Mouse (Mus musculus): ENCODE measurements at regions not wholly inside any gene's neighbourhood (a gene's known extent, or its start where the extent isn't known, plus 50 kb on each side); places are given as distances from the start of the nearest gene placed in this dataset.

DNA sequence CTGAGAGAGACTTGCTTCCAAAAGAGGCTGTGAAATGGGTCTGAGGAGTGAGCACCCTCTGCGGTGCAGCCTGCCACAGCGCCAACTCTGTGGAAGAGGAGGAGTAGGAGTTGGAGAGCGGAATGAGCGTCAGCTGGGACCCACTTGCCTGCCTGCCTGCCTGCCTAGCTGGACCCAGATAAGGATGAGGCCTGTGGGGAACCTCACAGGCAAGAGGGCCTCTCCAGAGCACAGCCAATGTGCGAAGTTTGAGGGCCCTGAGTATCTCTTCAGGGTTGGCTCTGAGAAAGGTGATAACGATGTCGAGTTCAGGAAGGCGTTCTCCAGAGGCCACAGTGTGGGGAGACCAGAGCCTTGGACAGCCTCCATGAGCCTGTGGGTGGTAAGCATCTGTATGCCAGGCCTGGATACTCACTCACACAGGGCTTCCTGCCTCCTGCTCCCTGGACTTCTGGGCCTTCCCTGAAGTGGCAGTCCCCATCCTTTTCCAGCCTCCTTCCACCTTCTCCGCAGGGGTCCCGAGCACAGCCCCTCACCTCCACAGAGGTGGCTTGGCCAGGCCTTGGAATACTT, 326.9 kb upstream of the Dio3 start:
- DNase-seq (ENCODE audit: low spot score in 2 of 2) = no peak

DNA sequence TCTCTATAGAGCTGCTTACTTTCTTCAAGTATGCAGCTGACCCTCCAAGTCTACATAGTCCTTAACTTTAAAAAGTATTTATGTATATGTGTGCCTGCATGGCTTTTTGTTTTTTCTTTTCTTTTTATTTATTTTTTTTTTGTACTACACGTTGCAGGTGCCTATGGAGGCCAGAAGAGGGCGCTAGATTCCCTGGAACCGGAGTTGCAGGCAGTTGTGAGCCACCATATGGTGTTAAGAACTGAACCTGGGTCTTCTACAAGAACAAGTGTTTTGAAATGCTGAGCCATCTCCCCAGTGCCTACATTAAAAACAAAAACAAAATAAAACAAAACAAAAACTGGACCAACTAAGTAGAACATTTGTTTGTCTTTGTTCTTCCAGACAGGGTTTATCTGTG, 325.9 kb upstream of the Dio3 start:
- no peak for DNase-seq (ENCODE audit: low spot score in 2 of 2)

DNA sequence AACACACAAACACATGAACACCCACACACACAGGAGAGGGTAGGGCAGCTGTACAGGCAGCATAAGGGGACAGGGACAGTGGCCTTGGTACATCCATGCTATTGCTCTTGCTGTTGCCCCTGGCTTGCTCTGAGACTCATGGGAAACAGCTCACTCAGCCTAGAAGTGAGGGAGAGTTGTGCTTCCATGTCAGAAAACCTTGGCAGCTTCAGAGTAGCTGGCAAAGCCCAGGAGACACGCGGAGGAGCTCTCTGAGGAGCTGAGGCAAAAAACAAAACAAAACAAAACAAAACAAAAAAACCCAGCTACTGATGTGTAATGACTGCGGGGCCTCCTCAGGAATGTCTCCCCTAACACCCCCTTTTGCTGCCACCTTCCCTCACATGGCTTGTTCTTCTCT, 321.6 kb upstream of the Dio3 start:
- no peak for DNase-seq (ENCODE audit: low spot score in 2 of 2)

DNA sequence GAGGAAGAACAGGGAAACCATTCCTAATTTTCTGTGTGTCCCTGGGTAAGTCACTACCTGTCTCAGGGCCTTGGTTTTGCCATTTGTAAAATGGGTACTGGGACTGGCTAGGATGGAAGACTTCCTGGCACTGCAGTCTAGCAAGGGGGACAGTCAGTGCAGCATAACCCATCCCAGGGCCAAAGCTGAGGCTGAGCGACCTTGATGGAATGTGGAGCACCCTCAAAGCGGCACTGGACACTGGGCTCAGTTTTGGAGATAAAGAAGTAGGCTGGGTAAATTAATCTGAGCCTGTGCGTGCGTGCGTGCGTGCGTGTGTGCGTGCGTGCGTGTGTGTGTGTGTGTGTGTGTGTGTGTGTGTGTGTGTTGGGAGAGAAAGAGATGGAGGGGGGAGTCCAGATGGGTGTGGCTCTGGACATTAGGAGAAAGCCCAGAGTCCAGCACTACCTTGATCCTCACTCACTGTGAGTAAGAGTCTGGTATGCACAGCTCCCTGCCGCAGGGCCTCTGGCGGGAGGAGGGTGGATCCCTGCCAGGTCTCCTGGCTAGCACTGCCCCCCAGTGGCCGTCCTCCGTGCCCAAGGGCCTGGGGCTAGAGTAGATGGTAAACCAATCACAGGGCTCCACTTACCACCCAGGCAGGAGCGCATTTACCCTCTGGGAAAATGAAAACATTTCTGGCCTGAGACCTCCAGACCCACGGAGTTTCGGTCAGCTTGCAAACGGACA, 320.3 kb upstream of the Dio3 start:
- DNase-seq (ENCODE audit: low spot score in 2 of 2) = peak; percentile 79 to 87

DNA sequence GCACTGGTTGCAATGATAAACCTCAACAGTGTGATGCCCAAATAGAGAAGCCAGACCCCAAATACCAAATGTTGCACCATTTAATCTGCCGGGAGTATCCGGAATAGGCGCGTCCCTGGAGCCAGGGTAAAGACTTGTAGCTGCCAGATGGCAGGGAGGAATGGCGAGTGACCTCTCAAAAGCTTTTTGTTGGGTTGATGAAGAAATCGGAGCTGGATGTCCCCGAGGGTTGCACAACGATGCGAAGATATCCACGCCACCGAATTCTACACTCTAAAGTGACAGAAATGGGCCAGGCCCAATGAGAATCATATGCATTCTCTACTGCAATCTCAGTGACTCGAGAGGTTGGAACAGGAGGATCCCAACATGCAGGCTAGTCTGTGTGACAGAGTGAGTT, 312.1 kb upstream of the Dio3 start:
- DNase-seq (ENCODE audit: low spot score in 2 of 2) = no peak

DNA sequence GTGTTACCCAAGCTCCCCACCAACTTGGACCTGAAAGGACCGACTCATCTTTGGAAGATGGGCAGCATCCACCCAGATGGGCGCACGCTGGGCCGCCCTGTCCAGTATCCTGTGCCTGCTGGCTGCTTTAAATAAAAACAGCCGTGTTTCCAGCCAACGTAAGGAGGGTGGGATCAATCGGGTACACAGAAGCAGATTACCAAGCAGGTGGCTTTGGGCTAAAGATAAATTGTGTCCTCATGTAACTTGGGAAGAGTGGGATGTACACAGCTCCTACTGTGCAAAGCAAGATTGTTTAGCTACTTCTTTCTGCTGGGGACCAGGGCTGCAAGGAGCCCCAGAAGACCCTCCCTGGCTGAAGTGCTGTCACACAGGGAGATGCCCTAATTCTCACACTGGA, 310.6 kb upstream of the Dio3 start:
- DNase-seq (ENCODE audit: low spot score in 2 of 2) = no peak

DNA sequence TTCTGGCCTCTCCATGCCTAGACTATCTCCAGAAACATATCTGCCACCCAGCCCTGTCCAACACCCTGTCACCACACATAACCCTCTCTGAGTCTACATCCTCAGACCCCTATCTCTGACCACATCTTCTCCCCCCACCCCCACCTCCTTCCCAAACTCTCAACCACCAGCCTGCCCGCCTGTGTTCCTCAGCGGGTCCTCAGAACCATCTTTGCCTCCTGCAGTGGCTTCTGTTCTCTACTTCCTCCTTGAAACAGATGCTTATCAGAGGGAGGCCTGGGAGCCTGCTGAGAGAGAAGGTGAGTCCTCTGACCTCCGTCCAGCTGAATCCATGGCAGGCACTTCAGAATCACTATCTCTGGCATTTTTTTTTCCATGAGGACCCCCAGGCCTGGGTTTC, 307.4 kb upstream of the Dio3 start:
- no peak for DNase-seq (ENCODE audit: low spot score in 2 of 2)

DNA sequence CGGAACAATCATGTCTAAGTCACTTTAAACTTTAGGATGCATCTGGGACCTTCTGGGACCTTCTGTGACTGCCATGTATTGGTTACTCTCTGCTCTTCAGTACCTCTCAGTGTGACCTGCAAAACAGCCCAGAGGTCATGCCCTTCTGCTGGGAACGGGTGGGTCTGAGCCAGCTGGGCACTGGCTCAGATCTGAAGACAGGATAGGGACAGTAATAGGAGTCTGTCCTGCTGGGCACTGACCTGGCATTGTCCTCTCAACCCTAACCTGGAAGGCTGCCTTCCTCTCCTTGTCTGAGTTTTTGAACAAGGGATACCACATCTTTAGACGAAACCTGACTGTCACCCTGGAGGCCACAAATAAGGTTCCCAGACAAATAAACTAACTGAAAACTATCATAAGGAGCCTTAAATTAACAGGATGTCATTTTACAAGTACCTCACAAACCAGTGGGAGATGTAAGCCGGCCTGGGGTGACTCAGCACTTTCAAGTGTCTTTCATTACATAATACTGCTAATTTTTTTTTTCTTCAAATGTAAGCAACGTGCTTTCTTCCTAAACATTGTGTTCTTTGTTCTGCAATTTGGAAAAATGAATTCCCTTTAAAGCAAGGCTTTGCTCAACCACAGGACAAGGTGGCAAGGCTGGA, 306.4 kb upstream of the Dio3 start:
- no peak for DNase-seq (ENCODE audit: low spot score in 2 of 2)

DNA sequence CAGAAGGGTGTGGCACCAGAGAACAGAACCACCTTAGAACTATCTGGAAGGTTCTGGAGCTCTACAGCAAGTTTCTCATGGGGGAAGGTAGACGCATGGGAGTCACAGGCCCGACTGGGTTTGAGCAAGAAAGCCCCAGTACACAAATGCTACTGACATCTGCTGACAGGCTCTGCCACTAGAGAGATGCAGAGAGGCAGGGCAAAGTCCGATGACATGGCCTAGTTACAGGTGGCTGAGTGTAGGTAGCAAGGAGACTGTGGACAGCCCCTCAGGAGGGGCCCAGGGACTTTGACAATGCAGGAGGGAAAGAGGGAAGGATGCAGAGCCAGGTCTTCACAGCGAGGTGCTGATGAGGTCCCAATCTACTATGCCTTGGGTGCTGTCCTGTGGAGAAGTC, 305.3 kb upstream of the Dio3 start:
- DNase-seq (ENCODE audit: low spot score in 2 of 2) = no peak

DNA sequence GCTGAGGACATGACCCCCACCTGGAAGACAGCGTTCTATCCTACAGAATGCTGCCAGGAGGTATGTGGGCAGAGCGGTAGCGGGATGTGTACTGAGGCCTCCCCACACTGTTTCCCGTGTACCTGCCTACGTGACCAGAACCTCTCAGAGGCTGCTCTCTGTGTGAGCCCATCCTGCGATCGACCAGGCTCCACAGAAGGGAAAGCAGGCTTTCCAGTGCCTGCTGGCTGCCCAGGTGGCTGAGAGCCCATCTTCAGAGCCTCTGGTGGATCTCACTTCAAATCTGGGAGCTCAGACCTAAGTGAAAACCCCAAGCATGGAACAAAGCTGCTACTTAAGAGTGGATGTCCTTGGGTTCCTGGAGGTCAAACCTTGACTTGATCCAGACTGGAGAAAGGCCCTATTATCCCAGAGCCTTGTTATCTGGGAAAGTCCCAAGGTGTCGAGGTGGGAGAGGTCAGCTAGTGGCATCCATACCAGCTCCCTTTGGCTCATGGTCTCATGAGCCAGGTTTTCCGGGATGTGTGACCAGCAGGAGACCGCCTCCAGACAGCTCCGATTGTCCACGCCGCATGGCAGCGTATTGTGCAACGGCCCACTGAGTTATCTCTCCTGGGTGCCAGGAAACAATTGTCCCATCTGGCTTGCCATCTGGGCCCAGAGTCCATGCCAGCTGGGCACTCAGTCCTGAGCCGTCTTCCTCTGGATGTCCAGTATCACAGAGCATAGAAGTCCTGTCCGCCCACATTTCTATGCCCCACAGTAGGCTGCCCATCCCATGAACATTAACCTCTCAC, 303.5 kb upstream of the Dio3 start:
- DNase-seq (ENCODE audit: low spot score in 2 of 2) = no peak

DNA sequence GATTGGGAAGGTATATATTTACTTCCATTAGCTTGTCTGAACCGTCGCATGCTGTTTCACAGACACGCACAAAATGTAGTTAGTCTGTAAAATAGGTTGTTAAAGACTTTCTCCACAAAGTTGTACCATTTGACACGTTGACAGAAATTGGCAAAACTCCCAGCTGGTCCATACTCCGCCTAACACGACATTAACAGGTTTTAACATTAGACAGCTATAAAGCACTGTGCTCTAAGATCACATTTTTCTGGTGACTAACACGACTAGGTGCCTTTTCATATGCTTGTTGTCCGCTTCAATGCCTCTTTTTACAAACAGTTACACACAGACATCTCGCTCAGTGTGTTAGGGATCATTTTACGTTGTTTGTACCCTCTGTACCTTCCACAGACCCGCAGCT, 294.2 kb upstream of the Dio3 start:
- no peak for DNase-seq (ENCODE audit: low spot score in 2 of 2)

DNA sequence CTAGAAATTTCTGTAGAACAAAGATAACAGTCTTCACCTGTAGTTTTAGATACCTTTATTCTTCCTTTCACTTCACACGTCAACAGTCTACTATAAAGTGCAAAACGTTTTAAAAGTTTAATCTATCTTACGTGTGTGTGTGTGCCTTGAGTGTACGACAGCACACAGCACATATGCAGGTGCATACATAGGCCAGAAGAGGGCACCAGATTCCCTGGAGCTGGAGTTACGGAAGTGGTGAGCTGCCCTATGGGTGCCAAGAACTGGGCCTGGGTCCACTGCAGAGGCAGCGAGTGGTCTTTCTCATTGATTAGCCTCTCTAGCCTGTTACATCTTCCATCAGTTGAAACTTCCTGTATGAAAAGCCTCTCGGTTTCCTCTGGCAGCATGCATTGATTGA, 285.5 kb upstream of the Dio3 start:
- no peak for DNase-seq (ENCODE audit: low spot score in 2 of 2)

DNA sequence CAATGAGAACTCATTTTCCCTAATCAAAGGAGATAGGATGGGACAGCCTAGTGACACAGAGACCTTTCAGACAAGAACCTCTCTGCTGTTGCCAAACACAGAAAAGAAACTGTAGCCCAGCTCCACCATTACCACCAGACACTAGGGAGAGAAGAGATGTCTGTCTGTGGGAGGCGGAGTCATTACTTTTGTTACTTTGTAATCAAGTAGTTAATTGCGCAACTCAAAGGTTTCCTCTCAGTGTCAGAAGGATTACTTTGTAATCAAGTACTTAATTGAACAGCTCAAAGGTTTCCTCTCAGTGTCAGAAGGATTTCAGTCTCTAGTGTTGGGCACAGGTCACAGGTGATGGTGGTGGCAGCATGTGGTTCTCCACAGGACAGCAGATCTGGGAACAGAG, 276.2 kb upstream of the Dio3 start:
- no peak for DNase-seq (ENCODE audit: low spot score in 2 of 2)

DNA sequence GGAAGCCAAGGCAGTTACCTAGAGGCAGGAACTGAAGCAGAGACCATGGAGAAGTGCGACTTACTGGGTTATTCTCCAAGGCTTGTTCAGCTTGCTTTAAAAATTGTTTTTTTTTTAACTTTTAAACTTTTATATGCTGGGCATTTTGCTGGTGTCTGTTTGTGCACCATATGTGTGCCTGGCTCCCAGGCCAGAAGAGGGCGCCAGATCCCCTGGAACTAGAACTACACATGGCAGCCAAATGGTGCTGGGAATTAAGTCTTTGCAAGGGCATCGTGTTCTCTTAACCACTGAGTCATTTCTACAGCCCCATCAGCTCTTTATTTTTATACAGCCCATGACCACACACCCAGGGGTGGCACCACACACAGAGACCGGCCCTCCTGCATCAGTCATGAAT, 269.7 kb upstream of the Dio3 start:
- DNase-seq (ENCODE audit: low spot score in 2 of 2) = no peak

DNA sequence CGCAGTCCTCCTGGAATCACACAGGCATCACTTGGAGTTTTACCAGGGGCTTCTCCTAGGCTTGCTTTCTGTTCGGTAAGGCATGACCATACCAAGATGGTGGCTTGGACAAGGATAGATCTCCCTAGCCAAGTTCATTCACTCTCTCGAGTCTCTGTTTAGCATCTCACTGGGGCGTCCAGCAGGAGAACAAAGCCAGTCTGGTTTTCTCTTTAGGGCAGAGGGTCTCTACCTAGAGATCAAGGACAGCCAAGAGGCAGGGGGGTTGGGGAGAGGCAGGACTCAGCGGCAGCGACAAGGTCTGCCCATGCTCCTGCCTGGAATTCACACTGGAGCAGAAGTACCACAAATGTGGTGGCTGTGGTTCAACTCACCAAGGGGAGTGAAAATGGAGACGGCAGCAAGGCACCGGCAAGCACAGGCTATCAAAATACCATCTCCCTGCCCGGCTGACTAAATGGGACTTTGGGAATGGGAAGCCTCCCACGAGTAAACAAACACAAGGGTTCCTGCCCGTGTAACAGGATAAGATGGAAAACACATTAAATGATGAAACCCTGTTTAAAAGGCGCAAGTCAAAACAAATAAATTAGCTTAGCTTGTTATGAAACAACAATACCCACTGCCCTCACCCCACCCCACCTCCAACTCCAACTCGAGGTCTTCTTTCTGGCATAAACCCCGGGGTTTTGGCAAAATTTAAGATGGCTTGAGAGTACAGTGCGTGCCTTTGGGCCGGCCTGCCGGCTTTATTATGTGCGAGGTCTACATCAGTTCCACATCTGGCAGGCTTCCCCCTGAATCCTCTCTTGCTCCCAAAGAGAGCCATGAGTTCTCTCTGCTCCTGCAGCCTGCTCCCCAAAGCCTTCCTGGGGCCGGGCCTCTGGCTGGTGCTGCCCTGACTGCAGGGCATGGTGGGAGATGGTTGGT, 258.1 kb upstream of the Dio3 start:
- peak in 1 of 2 experiments; percentile 53 for DNase-seq (ENCODE audit: low spot score in 2 of 2)

DNA sequence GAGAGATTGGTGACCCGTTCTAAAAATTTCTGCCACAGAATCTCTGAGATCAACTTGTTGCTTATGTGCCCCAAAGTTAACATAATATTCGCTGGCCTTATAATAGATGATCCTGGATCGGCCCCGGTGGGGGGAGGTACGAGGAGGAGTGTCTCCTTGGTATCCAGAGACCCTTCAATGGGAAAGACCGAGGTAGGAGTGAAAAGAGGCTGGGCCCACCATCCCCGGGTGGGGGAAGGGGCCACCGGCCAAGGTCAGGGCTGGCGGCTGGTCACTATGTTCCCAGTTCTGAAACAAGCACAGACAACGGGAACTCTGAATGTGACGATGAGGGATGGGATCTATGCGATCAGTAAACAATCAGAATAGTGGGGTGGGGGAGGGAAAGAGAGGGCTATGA, 257.2 kb upstream of the Dio3 start:
- no peak for DNase-seq (ENCODE audit: low spot score in 2 of 2)

DNA sequence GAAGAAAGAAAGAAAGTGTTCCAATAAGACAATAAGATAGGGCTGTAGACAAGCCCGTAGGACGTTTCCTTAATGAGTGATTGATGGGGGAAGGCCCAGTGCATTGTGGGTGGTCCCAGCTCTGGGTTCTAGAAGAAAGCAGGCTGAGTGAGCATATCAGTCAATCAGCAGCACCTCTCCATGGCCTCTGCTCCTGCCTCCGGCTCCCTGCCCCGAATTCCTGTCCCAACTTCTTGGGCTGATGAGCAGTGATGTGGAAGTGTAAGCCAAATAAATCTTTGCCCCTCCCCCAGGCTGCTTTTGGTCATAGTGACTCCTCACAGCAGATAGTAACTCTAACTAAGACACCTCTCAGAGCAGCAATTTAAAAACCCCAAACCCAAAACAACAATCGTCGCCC, 256.2 kb upstream of the Dio3 start:
- DNase-seq (ENCODE audit: low spot score in 2 of 2) = no peak

DNA sequence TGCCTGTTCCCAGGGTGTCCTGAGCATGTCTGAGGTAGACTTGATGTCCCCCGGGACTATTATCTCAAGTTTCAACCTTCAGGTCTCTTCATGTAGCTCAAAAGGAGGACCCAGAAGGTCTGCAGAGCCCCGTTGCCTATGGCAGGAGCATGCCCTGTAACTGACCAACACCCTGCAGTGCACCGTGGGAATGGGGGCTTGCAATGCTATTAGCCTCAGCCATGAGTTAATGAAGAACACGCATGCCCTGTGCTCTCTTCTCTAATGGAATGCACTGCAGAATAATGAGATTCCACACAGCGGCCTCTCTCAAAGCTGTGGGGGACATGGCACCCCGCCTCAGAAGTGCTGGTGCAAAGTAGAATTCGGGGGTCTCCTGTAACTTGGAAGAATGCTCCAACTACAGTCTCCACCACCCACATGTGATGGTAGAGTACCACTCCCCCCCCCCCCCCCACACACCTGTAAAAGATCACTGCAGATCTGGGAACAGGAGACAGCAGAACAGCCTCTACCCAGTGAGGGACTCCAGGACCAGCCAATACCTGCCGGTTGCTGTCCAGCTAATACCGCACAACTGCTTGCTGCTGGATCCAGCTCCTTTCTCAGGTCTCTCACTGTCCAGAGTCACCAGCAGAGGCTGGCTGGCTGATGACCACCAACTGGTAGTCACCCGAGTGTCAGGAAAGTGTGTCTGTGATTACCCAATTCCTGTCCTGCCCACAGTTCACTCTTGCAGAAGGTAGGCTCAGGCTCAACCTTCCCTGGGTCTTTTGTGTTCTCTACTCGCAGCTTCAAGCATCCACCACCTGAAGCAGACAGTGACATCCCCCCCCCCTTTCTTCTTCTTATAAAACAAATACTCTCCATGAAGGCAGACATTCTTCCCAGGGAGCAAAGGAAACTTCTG, 255.4 kb upstream of the Dio3 start:
- no peak for DNase-seq (ENCODE audit: low spot score in 2 of 2)

DNA sequence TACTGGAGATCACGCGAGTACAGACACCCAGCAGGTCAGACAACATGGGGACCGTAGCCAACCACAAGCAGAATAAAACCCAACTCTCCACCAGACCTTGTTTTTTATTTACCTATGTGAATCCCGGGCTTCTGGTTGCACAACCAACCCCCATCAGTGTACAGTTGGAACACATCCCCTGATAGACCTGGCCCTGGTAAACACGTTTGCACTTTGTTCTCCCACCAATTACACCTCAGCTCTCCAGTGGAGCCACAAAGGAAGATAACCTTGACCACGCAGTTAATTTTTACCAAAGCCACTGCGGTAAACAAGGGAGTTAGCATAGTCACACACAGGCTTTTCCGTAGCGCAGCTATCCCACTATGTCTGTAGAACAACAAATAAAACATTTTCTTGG, 254.6 kb upstream of the Dio3 start:
- DNase-seq (ENCODE audit: low spot score in 2 of 2) = no peak

DNA sequence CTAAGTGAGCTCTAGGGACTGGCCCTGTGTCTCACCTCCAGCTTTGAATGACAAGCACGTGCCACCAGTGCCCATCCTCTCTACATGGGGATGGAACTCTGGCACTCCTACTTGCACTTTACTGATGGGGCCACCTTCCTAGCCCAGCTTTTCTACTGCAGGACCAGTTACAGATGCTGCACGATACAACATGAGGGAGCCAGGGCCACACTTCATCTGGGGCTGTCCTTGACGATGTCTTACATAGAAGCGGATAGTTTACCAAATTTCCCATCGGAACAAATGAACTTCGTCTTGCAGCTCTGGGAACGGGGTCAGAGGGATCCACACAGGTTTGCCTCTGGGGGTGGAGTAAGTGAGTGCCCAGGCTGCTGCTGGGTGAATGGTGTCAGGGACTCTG, 253.7 kb upstream of the Dio3 start:
- DNase-seq (ENCODE audit: low spot score in 2 of 2) = no peak
